Mouse (Mus musculus) spleen, adult 18-20 months (tissue): ENCODE measurements around the gene Gm45213.

Experiments
- DNase-seq, 2 experiments: peaks; one replicate each; pipeline ENCODE4 v3.0.0; 2022; ENCODE audit warnings: mixed read lengths in 2 of 2

The Gm45213 gene

DNA sequence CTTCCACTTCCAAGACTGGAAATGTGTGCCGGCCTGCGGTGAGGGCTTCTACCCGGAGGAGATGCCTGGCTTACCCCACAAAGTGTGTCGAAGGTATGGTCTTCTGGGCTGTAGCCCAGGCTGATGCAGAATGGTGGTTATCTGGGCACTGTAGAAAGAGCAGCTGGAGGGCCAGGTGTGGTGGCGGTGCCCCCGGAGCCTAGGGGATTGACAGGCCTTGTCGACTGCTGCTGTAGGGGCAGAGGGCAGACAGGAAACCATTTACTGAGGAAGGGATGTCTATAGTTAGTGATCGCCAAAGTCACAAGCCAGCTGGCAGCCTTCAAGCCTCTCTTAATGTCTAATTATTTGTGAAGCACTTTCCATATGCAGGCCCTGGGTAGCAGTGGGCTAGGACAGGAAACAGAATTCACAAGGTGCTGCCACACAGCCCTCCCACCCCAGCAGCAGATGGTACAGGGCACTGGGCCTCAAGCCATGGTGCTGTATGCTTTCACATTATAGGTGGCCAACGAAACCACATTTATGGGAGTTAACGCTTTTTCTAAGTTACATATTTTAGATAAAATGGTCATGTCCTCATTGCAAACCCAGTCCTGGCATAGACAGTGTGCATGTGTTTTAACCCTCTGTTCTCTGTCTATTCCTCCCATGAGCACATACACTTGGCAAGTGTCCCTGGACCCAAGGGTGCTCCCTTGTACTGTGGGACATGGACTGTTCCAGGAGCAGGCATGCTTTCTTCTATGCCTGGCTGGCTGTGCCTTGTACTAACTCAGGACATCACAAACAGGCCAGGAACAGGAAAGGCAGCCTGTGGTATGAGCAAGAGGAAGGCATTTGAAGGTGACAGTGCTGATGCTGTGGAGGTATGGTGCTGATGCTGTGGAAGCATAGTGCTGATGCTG is at the start of gene Gm45213:
Gene Gm45213, plus strand, starts transcription at position 51 of the 908 bp plus-strand sequence.
- DNase-seq, result no peak

DNA sequence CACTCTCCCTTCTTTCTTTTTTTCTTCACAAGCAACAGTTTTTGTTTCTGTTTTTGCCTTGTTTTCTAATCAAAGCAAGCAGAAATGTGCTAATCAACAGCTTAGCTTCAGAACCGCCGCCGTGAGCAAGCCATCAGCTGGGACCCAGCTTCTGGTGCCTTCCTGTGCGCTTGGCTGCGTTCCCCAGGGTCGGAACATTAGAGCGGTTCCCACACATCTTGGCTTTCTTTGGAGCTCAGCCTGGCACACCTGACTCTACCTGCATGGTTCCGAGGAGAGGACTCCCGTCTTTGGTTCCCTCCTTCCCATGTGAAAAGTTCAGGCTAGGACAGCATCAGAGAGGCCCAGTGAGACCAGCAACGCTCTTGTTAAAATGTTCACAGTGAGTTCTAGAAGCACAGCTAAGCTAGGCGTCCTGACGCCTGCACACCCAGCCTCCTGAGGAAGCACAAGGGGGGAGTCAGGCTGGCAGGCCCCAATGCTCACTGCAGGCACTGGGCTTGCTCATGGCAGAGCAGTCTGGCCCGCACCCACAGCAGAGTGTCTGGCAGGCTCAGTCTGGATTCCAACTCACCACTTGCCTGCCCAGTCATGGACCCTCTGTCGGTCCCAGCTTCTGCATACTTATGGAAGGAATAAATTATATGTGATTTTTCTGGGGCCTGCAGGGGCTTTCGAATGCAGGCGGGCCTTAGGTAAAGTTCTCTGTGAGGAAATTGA is 42.2 kb upstream of the Gm45213 start:
- no peak for DNase-seq

DNA sequence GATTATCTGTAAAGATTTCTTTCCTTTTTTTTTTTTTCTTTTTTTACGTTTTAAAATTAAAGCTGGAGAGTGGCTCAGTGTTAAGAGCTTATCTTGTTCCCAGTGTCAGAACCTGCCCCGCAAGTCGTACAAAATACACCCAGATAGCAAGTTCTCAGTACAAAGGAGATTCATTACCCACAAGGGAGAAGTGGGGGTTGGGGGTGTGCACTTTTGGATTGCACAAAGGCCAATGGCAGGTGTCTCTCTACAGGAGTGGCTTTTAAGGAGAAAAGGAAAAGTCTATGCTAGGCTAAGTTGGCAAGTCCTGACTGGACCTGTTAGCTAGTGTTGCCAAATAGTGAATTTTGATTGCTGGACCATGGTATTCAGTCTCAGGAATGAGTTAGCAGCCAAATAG is 41.6 kb upstream of the Gm45213 start:
- no peak for DNase-seq

DNA sequence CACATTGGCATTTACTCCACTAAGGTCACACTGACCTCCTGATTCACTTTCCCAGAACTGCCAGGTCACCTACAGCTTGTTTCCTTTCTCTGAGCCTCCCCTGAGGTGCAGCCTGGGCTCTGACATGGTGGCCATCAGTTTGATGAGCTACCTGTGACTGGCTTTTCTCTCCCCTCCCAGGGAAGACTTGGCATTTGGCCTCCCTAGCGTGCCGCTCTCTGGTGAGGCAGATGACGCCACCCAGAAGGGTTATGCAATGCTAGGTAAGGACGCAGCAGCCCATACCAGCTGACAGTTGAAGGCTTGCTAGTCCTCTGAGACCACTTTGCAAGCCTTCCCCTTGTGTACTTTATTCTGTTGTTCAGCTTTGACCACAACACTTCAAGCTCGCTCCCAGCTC is 40.0 kb upstream of the Gm45213 start:
- DNase-seq, result no peak

DNA sequence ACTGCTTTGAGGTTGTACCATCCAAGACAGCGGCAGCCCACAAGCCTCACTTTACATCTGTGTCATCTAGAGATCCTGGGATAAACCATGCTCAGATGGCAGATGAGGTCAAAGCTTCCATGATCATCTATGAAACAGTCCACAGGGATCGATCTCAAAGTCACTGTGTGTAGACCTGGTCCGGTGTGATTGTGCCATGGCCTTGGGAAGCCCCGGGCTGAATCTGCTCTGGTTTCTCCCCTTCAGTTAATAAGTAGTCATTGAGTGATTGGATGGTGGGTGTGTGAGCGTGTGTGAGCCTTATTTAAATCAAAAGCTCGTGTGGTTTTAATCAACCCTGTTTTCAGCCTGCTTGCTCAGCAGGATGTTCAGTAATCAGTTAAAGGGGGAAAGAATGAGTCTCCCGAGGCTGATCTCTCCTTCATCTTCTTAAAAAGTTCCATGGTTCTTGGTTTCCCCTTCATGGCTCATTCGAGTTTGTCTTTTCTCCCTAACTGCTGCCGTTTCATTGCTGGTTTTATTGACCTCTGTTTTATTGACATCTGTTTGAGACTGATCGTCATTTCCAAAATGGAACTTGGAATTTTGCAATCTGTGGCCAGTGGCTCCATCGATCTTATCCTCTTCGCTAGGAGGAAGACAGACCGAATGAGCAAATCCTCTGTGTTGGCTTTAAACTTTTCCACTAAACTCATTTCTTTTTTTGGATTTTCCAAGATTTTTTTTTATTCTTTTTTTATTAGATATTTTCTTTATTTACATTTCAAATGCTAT is 39.4 kb upstream of the Gm45213 start:
- no peak for DNase-seq

DNA sequence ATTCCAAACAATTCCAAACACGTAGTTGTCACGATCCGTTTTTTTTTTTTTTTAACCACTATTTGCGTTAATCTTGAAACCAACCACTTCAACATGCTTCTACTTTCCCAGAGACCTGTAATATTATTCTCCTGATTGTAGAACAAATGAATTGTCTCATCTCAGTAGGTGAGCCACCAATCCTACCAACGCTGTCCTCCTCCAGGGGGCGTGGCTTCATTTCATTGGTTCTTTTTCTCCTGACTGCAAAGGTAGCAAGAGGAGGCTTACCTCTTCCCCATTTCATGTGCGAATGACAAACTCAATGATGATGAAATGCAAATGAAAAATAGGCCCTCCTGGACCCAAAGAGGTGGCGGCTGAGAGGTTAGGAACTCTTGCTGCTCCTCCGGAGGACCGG is 38.3 kb upstream of the Gm45213 start:
- DNase-seq, result no peak

DNA sequence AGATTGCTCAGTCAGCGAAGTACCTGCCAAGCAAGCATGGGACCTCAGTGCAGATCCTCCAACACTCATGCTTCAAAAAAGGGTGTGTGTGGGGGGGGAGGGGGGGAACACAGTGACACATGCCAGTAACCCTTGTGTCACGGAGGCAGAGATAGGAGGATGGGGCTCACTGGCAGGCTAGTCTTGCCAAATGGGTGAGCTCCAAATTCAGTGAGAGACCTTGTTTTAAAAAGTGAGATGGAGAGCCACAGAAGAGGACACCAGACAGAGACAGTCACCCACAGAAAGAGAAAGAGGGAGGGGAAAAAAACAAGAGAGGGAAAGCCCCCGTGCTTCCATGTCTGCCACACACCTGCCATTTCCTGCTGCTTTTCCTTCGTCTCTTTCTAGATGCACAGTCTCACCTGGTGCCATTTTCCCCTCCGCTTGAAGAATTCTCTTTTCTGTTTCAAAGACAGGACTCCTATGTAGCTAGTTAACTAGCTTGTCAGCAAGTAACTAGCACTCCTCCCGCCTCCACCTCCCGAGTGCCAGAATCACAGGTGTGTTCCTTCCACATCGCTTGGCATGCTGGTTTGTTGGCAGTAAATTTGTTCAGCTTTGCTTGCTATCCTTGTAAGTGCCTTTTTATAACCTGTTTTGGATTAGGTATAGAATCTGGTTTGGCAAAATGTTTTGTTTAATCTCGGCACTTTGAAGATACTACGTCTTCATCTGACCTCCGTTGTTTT is 35.1 kb upstream of the Gm45213 start:
- DNase-seq, result no peak

GRCm38 (mm10) chr7:66008892-66009273 is 34.5 kb upstream of the Gm45213 start:
- DNase-seq, result no peak

- DNase-seq, result no peak
Observed at GRCm38 (mm10) chr7:66010518-66010917, 32.9 kb upstream of the Gm45213 start.

DNA sequence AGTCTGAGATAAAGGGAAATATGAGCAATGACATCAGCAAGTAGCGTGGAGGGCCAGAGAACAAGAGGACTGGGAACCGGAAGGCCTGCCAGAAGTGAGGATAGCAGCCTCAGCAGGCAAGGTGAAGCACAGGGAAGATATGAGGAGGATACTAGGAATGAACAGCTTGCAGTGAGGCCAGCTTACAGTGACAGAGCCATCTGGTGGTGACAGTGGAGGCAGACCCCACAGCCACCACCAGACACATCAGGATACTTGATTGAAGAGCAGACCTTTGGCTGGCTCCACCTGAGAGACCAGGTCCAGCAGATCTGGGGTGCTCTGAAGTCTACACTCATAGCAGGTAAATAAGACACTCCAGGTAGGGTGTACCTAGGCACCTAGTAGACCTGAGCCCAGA is 15.7 kb upstream of the Gm45213 start:
- no peak for DNase-seq

- no peak for DNase-seq
Observed at GRCm38 (mm10) chr7:66028766-66029512, 14.5 kb upstream of the Gm45213 start.

DNA sequence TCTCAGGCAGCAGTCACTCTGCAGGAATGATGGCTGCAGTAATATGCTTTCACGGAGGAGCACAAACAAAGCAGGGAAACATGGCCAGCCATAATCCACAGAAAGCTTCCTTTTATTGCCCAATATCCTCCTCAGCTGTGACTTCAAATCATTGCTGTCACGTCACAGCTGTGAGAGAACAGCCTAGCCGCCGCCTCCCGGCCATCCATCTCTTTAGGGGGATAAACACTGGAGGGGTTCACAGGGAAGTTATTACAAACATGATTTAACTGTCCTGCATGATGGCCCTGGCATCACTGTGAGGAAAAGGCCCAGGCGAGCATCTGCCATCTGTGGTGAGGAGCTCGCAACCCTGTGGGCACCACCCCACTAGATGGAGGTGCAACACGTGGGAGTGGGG is 6.6 kb upstream of the Gm45213 start:
- DNase-seq, result no peak

DNA sequence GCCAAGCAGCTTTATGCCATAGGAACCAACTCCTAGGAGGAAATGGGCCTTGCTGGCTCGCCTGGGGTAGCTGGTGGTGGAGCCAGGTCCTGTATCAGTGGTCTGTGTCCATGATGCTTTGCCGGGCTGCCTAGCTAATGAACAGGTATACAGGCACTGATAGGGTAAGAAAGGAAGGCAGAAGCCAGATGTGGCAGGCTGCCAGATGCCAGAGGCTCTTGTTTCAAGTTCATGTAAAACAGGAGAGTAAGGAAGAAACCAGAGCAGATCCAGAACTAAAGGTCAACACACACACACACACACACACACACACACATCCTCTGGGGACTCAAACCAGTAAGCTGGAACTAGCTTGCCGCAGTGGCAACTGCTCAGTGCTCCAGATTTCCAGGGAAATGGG is 5.1 kb upstream of the Gm45213 start:
- DNase-seq, result no peak

GRCm38 (mm10) chr7:66038730-66039129 is 4.7 kb upstream of the Gm45213 start:
- no peak for DNase-seq

DNA sequence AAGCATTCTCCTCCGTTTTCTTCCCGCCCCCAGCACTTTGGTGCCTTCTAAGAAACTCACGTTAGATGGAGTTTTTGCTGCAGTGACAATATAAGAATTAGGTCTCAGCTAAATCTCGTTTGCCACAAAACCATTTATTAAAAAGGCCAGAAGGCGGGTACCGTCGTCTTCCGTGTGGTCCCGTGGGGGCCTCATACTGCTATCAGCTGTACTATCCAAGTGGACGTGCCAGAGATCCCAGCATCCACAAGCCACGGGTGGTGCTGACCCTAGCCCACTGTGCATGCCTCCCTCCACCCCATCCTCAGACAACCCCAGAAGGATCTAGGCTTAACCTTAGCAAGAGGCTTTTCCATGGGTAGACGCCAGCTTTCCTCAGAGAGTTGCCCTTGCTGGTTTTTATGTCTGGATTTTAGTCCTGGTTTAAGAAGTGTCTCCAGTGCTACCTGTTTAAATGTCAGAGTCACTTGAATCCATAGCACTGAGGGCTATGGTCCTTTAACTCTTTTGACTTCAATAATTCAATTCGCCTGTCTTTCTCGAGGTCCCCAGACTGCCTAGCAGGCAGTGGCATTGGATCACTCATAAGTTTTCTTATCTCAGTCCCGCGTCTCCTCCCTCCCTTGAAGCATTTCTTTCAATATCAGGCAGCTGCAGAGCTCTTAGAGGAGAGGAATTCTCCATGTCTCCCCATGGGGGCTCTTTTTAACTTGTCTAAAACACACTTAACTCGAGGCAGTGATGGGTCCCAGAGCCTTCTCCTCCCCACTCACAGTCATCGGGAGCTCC is 3.2 kb upstream of the Gm45213 start:
- no peak for DNase-seq

DNA sequence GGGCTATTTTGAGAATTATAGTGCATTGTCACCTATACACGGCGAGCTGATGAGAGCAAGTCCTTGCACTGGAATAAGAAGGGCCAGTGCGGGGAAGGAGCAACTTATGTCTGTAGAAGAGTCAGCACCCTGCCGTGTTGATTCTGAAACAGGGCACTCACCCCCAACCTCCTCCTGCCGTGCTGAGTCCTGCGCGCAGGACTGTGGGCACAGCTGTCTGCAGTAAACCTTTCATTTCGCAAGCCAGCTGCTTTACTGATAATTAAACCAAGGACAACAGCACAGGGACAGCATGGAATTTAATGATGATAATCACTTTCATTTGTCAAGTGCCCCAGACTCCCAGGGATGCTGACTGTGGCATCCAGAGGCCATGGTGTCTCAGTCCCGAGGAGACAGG is 1.2 kb downstream of the Gm45213 start:
- no peak for DNase-seq

- no peak for DNase-seq
Observed at GRCm38 (mm10) chr7:66046921-66047918, 3.8 kb downstream of the Gm45213 start.

- DNase-seq, result no peak
Observed at GRCm38 (mm10) chr7:66047975-66048374, 4.6 kb downstream of the Gm45213 start.

DNA sequence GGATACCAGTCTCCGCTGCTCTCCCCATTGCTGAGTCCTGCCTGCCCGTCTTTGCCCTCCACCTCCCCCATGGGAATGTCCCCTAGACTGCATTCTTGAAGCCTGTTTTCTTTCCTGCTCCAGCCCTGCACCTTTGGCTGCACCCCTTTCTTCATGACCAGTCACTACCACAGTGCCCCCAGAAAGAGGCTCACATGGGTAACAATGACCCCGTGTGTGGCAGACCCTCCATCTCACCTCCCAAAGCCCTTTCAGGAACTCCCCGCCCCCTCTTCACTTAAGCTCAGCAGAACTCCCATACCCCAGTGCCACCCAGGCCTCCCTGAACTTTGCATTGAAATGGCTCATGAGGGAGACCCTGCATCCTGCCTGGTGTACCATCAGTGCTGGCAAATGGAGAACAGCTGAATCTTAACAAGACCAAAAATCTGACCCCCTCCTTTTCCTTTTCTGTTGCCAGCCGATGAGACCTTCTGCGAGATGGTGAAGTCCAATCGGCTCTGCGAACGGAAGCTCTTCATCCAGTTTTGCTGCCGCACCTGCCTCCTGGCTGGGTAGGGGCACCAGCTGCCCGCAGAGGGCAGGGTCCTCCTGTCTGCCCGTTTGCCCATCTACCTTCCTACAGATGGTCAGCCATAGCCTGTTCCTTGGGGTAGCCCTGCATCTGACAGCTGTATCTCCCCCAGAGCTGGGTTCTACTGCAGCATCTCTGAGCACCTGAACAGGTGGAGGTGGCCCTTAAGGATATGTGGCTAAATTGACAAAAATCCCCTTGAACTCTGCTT is 5.2 kb downstream of the Gm45213 start:
- DNase-seq, result no peak
